Mouse (Mus musculus) kidney, adult 11 months (tissue): ENCODE data around the gene Btf3.

Experiments used
- DNase-seq: peaks from one replicate; pipeline ENCODE4 v3.0.0; 2022

The Btf3 gene

GRCm38 (mm10) chr13:98336205-98336604 lies 19.4 kb upstream of the Btf3 start:
- no peak for DNase-seq

DNA sequence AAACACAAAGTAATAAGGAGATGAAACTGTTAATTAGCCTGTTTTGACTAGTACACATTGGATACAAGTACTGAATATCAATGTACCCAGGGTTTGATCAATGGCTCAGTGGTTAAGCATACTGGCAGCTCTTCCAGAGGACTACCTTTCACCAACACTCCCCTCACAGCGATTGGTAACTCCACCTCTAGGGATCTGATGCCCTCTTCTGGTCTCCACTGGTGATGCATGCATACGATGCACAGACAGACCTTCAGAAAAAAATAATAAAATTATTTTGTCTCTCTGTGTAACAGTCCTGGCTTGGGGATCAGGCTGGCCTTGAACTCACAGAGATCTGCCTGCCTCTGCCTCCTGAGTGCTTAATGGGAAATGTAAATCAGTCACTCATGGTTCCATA lies 15.3 kb upstream of the Btf3 start:
- peak; percentile 8 for DNase-seq

DNA sequence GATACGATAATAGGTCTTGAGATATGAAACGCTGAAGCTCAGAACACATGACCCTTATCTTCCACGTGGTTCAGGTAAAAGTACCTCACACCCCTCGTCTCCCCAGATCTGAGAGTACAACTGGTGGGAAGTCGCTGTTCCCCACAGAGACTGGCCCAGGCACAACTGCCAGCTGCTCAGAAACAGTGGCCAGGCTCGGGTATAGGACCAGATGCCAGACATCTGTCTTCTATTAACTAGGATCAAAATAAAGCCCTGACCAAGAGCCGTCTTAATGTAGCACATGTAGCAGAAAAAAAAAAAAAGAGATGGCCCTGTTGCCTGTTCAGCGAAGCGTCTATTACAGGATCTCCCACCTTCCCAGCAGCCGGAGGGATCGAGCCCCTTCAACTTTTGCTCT lies 8.2 kb upstream of the Btf3 start:
- no peak for DNase-seq

DNA sequence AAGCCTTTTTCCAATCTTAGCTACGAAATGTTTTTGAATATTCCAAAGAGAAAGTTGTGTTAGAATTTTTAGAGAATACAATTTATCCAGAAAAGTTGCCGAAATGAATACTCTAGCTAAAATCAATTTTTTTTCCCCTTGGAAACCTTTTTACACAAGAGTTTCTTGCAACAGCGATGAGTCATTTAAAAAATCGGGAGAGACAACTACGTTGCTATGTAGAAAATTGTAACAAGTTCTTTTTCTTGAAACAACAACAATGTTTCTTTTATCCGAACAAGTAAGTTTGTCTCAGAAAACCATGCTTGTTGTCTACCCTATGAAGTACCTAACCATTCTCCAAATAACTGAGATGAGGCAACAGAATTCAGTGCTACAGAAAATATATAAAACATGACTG lies 1.1 kb upstream of the Btf3 start:
- no peak for DNase-seq

DNA sequence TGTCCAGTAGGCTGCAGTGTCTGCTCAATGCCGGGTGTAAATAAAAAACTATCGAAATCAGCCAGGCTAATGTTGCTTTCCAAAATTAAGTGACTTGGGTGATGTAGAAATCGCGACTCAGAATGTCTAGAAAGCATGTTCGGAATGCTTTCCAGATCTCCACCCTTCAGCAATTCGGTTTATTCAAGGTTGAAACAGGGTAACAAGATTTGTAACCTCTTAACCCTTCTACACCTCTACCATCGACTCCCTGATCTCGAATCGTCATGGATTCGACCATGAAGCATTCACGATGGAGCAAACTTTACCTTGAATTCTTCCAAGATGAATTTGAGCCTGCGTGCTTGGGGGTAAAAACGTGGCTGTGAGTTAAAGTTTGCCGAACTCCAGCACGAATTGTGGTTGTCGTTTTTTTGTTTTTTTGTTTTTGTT lies 456 bp upstream of the Btf3 start:
- DNase-seq = no peak

DNA sequence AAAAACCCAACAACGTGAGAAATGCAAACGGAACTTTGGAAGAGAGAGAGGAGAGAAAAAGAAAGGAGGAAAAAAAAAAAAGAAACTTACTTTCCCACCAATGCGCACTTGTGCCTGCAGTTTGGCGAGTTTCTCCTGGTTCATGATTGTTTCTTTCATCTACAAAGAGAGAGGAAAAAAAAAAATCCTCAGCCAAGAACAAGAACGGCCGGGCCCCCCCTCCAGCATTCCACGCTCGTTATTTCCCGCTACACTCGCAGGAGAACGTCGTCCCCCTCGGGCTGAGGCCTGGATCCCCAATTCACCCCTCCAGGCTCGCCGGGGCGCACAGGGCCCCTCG lies 696 bp downstream of the Btf3 start:
- no peak for DNase-seq

DNA sequence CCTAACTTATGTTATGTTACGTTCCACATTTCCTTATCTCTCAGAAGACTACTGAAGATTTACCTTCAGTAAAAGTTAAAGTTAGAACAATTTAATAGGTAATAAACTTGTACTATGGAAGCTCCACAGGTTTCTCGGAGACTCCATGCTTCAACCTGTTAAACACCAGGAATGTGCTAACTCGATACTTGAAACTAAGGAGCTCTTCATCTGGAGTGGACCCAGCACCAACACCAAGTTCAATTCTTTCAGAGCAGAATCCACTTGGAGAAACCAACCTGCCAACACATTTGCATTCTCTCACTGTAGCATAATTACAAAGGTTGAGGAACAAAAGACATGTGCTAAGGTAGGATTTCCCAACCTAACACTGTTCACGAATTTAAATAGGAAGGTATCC lies 1.7 kb downstream of the Btf3 start:
- DNase-seq = peak; percentile 12

GRCm38 (mm10) chr13:98313631-98314030 lies 3.2 kb downstream of the Btf3 start:
- DNase-seq = no peak

GRCm38 (mm10) chr13:98311597-98311996 lies 5.2 kb downstream of the Btf3 start:
- no peak for DNase-seq

DNA sequence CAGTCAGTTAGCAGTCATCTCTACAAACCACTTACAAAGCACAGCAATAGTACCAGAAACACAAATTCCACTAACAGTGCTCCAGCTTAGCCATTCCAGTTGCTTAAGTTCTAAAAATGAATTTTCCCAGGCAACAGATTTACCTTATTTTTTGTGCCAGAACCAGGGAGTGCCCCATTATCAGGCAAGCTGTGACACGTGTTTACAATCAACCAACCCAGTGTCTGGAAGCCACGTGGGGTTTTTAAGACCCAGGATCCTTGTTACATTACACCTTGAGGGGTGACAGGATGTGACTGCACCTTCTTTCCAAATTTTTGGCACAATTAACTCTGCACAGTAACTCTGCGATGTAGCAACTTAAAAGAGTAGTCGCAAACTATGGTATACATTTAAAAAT lies 8.1 kb downstream of the Btf3 start:
- DNase-seq = no peak

- DNase-seq = no peak
Measured at GRCm38 (mm10) chr13:98308004-98308403, 8.8 kb downstream of the Btf3 start.

DNA sequence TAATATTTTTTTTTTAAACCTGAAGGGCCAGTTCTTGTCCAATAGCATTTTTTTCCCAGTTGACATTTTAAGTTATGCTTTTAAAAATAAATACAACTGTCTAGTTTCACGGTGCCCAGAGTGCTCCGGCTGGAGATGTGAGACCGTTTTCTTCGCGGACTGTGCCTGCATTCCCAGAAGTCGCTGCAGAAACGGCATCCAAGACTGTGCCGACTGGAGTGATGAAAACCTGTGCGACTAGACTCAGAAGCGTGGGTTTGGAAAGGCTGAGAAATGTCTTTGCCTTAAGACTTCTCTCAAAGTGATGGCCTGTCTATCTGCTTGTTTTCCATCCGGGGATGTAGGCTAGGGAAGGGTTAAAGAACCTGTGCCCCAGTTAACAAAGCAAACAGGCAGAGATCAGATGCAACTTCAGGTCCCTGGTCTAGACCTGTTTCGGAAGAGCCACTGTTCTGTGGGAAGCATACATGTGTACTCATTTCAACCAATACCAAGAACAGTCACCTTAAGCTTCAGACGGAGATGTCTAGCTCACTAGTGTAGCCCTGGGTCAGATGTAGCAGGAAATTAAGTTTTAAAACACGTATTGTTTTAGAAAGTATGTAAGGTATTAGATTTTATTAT lies 9.8 kb downstream of the Btf3 start:
- no peak for DNase-seq

DNA sequence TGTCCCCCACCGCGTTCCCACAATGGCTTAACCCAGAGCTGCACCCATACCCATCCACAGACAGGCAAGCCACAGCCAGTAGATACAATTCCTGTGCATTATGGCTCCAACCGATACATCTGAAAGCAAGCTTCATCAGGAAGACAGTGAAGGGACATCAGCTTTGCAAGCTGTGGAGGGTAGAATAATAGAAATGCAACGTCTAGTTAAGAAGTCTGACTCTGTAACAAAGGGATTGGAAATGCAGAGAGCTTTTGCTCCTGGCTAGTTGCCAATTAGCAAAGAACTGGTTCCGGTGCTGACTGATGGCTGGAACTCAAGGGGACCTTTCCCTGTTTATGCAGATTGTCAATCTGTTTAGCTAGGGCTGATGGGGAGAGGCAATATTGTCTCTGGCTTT lies 10.4 kb downstream of the Btf3 start:
- DNase-seq = no peak

GRCm38 (mm10) chr13:98305257-98305656 lies 11.5 kb downstream of the Btf3 start:
- no peak for DNase-seq

GRCm38 (mm10) chr13:98298833-98299758 lies 17.7 kb downstream of the Btf3 start:
- peak; percentile 20 for DNase-seq

DNA sequence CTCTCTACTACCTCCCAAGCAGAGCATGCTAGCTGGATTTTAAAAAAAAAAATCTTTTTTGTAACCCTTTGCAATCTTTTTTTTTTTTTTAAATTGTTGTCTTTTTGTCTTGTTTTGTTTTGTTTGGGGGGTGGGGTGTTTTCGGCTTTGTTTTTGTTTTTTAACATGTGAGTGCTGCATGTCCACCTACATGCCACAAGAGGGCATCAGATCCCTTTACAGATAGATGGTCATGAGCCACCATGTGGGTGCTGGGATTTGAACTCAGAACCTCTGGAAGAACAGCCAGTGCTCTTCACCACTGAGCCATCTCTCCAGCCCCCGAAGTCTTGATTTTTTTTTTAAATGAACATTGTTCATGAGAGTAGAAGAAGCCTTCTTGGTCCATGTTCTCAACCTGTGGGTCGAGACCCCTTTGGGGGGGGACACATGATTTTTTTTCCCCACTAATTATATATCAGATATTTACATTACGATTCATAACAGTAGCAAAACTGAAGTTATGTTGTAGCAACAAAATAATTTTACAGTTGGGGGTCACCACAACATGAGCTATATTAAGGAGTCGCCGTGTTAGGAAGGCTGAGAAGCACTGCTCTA lies 18.8 kb downstream of the Btf3 start:
- no peak for DNase-seq

DNA sequence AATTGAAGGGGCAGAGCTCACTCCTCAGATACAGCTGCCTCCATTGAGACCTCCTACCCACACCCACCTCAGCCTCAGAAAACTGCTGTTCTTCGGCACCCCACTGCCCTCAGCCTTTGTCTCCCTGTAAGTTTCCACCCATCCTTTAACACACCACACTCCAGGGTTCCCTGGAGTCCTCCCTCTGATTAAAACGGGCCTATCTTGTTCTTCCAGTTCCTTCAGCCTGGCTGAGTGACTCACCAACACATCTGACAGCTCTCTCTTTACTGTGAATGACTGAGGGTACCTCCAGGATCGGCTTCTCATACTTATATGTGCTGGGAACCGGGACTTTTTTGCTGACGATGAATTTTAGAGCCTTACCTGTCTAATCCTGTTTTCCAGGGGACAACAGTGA lies 20.7 kb downstream of the Btf3 start:
- no peak for DNase-seq

DNA sequence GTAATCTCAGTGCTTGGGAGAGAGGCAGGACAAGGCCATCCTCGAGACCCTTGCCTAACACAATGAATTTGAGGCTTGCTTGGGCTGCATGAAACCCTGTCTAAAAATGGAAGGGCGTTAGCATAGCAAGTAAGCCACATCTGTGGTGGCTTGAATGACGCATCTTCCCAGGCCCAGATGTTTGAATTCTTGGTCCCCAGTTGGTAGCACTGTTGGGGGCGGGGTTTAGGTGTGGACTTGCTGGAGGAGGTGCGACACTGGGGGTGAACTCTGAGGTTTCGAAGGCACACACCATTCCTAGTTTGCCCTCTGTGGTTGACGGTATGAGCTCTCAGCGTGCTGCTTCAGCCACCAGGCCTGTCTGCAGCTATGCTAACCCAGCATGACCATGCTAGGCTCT lies 25.1 kb downstream of the Btf3 start:
- no peak for DNase-seq

GRCm38 (mm10) chr13:98290719-98291118 lies 26.1 kb downstream of the Btf3 start:
- DNase-seq = no peak

DNA sequence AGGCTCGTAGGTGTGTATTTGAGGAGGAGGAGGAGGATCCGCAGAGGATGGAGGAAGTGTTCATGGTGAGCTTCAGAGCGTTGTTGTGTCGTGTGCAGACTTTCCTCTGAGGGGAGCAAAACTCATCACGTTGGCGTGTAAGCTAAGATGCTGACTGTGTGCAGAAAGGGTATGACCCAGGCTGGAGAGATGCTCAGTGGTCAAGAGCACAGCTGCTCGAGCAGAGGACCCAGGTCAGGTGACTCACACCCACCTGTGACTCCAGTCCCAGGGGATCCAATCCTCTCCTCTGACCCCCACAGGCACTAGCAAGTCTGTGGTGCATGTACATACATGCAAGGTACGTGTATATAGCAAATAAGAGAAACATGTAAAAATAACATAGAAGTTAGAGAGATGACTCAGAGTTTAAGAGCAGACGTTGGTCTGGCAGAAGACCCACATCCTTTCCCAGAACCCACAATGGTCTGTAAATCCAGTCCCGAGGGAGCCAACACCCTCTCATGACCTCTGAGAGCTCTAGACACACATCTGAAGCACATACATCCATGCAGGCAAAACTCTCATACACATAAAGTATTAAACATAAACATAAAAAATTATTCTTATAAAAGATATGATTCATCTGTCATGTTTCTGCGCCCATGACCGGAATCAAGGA lies 35.7 kb downstream of the Btf3 start:
- no peak for DNase-seq

- DNase-seq = no peak
Measured at GRCm38 (mm10) chr13:98279686-98280085, 37.1 kb downstream of the Btf3 start, which contains the start of gene Gm21976. Gene Gm21976 (plus strand): TSS chr13:98279887.

DNA sequence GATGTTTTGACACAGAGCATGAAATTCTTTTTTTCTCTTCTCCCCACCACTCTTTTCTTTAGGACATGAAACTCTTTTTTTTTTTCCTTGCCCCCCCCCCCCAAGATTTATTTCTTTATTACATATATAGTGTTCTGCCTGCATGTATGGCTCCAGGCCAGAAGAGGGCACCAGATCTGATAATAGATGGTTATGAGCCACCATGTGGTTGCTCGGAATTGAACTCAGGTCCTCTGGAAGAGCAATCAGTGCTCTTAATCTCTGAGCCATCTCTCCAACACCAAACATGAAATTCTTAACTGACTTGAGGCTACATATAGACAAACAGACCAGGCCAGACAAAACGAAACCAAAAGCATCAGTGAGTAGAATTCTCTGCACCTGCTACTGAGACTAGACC lies 39.3 kb downstream of the Btf3 start:
- no peak for DNase-seq

- no peak for DNase-seq
Measured at GRCm38 (mm10) chr13:98276253-98276652, 40.6 kb downstream of the Btf3 start.

GRCm38 (mm10) chr13:98275646-98276045 lies 41.2 kb downstream of the Btf3 start:
- no peak for DNase-seq
